Mouse (Mus musculus) T-cell, adult 66 days (primary cell): ENCODE measurements around the gene Gm7073. TPM values are rescaled to one million over a fixed set of nuclear protein-coding genes. Genes with fewer than 3 reads are reported as not detected.

Source experiments
- total RNA-seq, 2 experiments: library from RNA; stranded (reverse); gene quantifications; 3 replicates in 1 of 2; 4 replicates in 1 of 2; pipeline ENCODE4 v1.2.4; 2023

Gm7073 gene
- total RNA-seq = not detected

GRCm38 (mm10) chrX:60539149-60539548, at the start of gene Gm7073:
Gm7073 (minus strand) TSS chrX:60539249.

Other genes with a start within 250 kb of the Gm7073 start
- gene Atp11c, start 53.4 kb upstream of the Gm7073 start, total RNA-seq = 10 to 100 TPM; 26.5 to 29.4 TPM